Mouse (Mus musculus) cerebellum, adult 9-10 months (tissue): Measurements from ENCODE around the gene Ppp1r14b.

ENCODE experiments used
- DNase-seq: peaks from one replicate; pipeline ENCODE4 v3.0.0; 2022

Gene Ppp1r14b

DNA sequence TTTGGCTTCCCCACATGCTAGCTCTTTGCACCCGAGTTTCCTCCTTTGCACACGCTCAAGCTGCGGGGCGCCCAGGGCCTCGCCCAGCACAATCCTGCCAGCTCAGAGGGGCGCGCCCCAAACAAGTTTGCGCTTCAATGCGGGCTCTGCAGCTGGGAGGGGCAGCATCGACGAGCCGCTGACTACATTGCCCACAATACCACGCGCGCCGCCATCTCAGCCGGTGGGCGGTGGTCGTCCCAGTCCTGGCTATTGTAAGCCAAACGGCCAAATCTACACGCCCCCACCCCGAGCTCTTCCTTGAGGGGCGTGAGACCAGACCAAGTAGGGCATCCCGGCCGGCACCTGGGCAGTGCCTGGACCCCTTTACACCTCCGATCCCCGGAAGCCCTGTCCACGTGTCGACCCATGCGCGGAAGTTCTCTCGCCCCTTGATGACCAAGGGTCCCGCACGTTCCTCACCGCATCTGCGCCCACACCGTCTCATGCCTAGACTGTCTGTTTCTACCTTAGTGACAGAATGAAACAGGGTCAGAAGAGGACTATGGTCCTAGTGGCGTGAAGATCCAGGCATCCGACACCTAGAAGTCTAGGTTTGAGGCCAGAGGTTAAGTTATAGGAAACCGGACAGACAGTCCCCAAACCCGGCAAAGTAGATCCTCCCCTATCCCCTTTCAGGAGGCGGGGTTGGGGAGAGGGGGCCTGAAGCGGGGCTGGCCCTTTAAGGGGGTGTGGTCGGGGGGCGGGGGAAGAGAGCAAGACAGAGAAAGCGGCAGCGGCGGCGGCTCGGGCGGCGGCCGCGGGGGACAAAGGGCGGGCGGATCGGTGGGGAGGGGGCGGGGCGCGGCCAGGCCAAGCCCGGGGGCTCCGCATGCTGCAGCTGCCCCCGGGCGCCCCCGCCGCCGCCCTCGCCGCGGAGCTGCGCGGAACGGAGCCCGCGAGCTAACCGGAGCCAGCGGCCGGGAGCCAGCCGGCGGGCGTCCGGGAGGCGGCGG, at the start of gene Ppp1r14b:
Ppp1r14b (plus strand) TSS at position 758 of the 995 bp plus-strand sequence.
- DNase-seq = peak; percentile 62

DNA sequence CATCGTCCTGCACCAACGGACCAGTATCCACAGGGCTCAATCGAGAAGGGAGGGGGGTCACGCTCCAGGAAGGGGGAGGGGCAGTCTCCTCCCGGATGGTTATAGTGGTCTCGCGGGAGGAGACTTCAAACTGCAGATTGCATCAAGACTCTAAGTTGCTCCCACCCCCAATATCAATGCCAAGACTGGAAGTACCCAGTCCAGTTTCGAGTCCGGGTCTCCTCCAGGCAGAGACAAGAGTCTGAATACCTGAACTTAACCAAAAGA, 49.5 kb upstream of the Ppp1r14b start, which contains the start of gene Catsperz:
Catsperz (minus strand) TSS at position 74 of the 267 bp plus-strand sequence.
- no peak for DNase-seq

- no peak for DNase-seq
Observed at GRCm38 (mm10) chr19:6925611-6926329, 49.0 kb upstream of the Ppp1r14b start.

- DNase-seq = no peak
Observed at GRCm38 (mm10) chr19:6926559-6927255, 48.1 kb upstream of the Ppp1r14b start.

- DNase-seq = no peak
Observed at GRCm38 (mm10) chr19:6928080-6928479, 46.7 kb upstream of the Ppp1r14b start.

GRCm38 (mm10) chr19:6931002-6931401, 43.8 kb upstream of the Ppp1r14b start:
- DNase-seq = no peak

GRCm38 (mm10) chr19:6932018-6932417, 42.8 kb upstream of the Ppp1r14b start:
- no peak for DNase-seq

GRCm38 (mm10) chr19:6933102-6933435, 41.7 kb upstream of the Ppp1r14b start:
- no peak for DNase-seq

- peak; percentile 81 for DNase-seq
Observed at GRCm38 (mm10) chr19:6933436-6934194, 41.2 kb upstream of the Ppp1r14b start.

- no peak for DNase-seq
Observed at GRCm38 (mm10) chr19:6934195-6934977, 40.4 kb upstream of the Ppp1r14b start, which contains the start of gene Kcnk4. Gene Kcnk4 (minus strand): TSS chr19:6934515.

- DNase-seq = peak; percentile 72
Observed at GRCm38 (mm10) chr19:6936299-6936698, 38.5 kb upstream of the Ppp1r14b start.

- peak; percentile 84 for DNase-seq
Observed at GRCm38 (mm10) chr19:6937541-6938465, 37.0 kb upstream of the Ppp1r14b start.

GRCm38 (mm10) chr19:6939106-6940002, 35.4 kb upstream of the Ppp1r14b start:
- DNase-seq = peak; percentile 70

DNA sequence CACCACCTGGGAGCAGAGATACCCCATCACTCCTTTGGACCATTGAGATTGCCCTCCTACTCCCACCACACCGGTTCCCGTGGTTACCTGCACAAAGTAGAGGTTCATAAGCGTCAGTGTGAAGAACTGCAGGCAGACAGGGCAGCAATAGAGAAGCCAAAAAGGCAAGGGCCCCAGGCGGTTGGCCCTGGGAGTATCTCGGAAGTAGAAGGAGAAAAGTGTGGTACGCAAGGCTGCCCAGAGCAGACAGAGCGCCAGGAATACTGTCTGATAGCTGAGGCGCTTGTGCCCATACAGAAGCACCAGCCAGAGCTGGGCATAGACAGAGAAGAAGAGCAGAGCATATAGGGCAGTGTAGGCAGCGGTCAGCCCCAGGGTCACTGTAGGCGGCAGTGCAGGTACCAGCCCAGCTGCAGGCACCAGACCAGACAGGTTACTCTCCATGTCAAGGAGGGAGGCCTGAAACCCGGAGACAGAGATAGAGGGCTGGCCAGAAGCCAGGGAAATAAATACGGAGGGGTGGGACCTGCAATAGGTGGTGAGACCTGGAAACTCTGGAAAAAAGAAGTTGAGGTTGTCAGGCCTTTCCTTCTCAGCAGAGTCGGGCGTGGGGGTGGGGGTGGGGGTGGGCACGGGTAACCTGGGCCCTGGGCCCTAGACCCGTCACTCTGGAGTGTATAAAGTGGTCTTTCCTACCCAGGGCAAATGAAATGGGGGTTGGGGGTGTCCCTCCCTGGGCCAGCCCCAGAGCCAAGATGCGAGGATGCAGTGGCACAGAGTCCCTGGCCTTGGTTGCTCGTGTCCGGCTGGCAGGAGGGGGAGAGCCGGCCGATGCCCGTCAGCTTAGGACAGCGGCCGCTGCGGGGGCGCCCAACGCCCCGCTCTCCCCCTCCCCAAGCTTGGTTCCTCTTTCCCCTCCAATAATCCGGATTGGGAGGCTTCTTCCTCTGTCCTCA, 34.1 kb upstream of the Ppp1r14b start:
- DNase-seq = peak; percentile 73

DNA sequence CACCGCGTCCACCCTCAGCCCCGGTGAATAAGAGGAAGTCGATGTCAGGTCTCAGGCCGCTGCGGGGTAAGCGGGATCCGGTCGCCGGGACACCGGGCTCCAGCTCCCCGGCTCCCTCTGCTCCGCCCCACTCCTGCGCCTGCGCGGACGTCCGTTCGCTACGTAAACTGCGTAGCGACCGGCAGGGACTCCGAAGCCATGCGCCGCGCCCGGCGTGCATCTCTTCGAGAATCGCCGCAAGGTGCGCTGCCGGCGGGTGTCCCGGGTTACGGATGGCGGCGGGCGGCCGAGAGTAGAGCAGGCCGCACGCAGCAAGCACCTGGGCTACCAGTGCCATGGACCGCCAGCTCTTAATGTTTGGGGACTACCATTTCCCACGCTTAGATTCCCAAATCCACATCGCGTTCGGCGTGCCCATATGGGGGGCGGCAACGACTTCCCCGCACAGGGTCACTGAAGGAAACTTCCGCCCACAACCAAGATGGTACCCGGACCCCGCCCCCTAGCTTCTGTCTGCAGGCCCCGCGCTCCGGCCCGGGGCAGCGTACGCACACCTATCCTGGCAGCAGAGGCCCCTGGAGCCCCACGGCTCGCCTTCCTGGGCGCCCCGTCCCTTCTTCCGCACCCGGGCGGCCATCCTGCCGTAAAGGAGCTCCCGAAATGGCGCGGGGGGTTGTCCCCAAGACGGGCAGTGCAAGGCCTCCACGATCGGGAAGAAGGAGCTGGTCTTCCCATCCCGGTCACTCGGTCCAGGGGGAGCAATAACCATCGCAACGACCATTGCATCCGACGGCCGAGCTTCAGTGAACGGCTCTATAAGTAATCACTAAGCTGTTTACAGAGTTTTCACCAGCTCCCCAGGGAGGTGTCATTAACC, 33.2 kb upstream of the Ppp1r14b start, which contains the start of gene Bad:
Bad (plus strand) TSS at position 490 of the 877 bp plus-strand sequence.
- DNase-seq = peak; percentile 93

DNA sequence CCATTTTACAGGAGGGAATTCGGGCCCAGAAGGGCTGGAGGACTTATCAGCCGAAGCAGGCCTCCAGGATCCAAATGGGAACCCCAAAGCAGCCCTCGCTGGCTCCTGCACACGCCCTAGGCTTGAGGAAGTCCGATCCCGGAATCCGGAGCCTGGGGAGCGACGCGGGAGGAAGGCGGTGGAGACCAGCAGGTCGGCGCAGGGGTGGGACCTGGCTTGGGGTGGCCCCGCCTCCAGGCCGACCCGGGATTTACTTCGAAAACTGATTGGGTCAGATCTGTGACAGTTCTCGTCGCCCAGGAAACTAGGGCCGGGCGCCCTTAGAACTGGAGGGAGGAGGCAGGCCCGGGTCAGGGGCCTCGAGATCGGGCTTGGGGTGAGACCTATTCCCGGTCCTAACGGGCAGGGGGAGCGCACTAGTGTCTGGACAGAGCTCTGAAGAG, 32.5 kb upstream of the Ppp1r14b start, which contains the start of gene Gpr137:
Gpr137 (minus strand) TSS at position 232 of the 443 bp plus-strand sequence.
- peak; percentile 95 for DNase-seq

DNA sequence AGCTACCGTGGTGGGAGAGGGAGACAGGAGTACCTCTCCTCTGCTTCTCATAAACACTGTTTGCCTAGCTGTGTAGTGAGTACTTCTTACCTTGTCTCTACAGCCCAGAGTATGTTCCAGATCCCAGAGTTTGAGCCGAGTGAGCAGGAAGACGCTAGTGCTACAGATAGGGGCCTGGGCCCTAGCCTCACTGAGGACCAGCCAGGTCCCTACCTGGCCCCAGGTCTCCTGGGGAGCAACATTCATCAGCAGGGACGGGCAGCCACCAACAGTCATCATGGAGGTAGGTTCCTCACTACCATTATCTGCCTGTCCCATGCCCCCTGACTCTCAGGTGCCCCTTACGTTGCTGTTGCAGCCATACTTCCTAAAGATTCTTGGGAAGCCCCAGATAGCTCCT, 32.0 kb upstream of the Ppp1r14b start:
- DNase-seq = no peak
